Mouse (Mus musculus) megakaryocyte, embryonic 14.5 days (primary cell): Measurements from ENCODE around the gene Trim9.

Source experiments
- FLI1 ChIP-seq: IDR thresholded peaks from 2 replicates; pipeline ENCODE4 v1.6.1; 2012; ENCODE audit warnings: low read length, inconsistent platforms, mixed read lengths
- GATA1 ChIP-seq: IDR thresholded peaks from 3 replicates; pipeline ENCODE4 v1.6.1; 2012; ENCODE audit warnings: mixed read lengths, low read length, inconsistent platforms, borderline replicate concordance

DNA sequence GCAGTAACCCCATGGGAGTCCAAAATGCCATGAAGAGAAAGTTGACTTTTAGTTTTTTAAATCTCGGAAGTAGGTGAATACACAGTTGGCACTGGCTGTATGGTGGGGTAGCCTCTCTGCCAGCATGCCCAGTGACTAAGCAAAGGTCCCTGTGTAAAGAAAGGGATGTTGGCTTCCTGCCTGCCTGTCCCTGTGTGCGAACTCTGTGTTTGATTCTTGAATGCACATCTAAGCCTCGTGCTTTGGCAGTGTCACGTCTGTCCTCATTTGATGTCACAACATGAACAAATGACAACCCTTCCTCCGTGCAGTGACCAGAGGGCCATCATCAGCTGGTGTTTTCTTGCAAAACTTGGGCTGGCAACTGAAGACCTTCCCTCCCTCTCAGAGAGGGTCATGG, 151.1 kb downstream of the Trim9 start:
- TF ChIP-seq GATA1 (no peak), FLI1 (no peak)
